Mouse (Mus musculus) forebrain, embryonic 16.5 days (tissue): ENCODE data around the gene Ssc4d. TPM values are rescaled to one million over a fixed set of nuclear protein-coding genes. Genes with fewer than 3 reads are reported as not detected.

ENCODE experiments used
- ATAC-seq: fragments of 200-750 bp; cut with Nextera tagmentation; 2 replicates; pipeline ENCODE4 v1.8.0; 2017; ENCODE audit warnings: mild to moderate bottlenecking, moderate library complexity
- H3K27ac ChIP-seq: fragments of 300-500 bp; sonication (generic); 2 replicates; pipeline ENCODE4 v1.5.1; 2014; ENCODE audit warnings: low read length, control low read depth
- H3K27me3 ChIP-seq: fragments of 300-500 bp; sonication (generic); replicated peaks from 2 replicates; pipeline ENCODE4 v1.6.1; 2014; ENCODE audit warnings: low read length; ENCODE audit not compliant: control insufficient read depth, insufficient read depth
- H3K36me3 ChIP-seq: fragments of 300-500 bp; sonication (generic); 2 replicates; pipeline ENCODE4 v1.6.1; 2014; ENCODE audit not compliant: control insufficient read depth, insufficient read depth
- H3K4me1 ChIP-seq: fragments of 300-500 bp; sonication (generic); replicated peaks from 2 replicates; pipeline ENCODE4 v1.6.1; 2014; ENCODE audit warnings: low read length; ENCODE audit not compliant: control insufficient read depth, insufficient read depth
- H3K4me2 ChIP-seq: fragments of 300-500 bp; sonication (generic); 2 replicates; pipeline ENCODE4 v1.6.1; 2014; ENCODE audit warnings: mild to moderate bottlenecking, low read length, control low read depth
- H3K4me3 ChIP-seq: fragments of 300-500 bp; sonication (generic); replicated peaks from 2 replicates; pipeline ENCODE4 v1.5.1; 2014; ENCODE audit warnings: mild to moderate bottlenecking, low read length, control low read depth
- H3K9ac ChIP-seq: fragments of 300-500 bp; sonication (generic); replicated peaks from 2 replicates; pipeline ENCODE4 v1.6.1; 2014; ENCODE audit warnings: low read depth, low read length, control low read depth
- H3K9me3 ChIP-seq: fragments of 300-500 bp; sonication (generic); 2 replicates; pipeline ENCODE4 v1.6.1; 2016; ENCODE audit warnings: low read length; ENCODE audit not compliant: control insufficient read depth
- WGBS: fragments of 180-500 bp; shearing (Covaris S2); extraction: QIAGEN DNeasy Blood & Tissue Kit; methylation state at CpG from one replicate; pipeline ENCODE4 v1.1.7; 2014; 5-methylcytosine and 5-hydroxymethylcytosine counted together
- polyA plus RNA-seq: library from polyadenylated mRNA; unstranded; fragments of >200 nt; fragmentation: Nextera tagmentation; extraction: Ambion mirVana; gene quantifications from 2 replicates; pipeline ENCODE4 v1.2.1, GENCODE M21; 2015

The Ssc4d gene
- polyA plus RNA-seq, 1 experiment from 2014 or later = 1.0 TPM

DNA sequence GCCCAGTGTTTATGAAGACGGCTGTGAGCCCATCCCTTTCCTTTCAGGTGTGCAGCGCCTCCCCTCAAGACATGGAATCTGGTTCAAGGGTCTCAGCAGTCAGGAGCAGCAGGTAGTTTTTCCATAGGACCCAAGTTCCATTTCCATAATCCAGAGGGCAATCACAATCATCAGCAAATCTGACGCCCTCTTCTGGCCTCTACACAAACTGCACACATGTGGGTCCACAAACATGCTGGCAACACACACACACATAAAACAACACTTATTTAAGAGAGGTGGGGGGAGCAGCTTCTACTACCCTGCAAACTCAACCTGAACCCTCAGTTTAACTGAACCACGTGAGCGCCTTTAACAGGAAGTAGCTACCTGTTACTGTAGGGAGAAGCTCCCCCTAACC lies 55.7 kb downstream of the Ssc4d start:
- ATAC-seq = no peak
- Histone ChIP-seq H3K36me3 (peaks cover 33% of the 10 kb centered on the region), H3K4me1 (no peaks in the 10 kb centered on the region; the same call in 1 of the 2 replicates)

GRCm38 (mm10) chr5:135918059-135918437 lies 56.3 kb downstream of the Ssc4d start:
- no peak overlapping the region for H3K27ac ChIP-seq
- no peaks in the 10 kb centered on the region for H3K4me1 ChIP-seq
- H3K9me3 ChIP-seq = no peaks in the 10 kb centered on the region
- no peak overlapping the region for H3K9ac ChIP-seq
- H3K4me3 ChIP-seq = no peak overlapping the region
- 95% methylated on average over 5 of the region's 5 CpGs for WGBS
- H3K36me3 ChIP-seq = peaks cover 33% of the 10 kb centered on the region
- ATAC-seq = no peak
- H3K27me3 ChIP-seq = no peaks in the 10 kb centered on the region
- no peak overlapping the region for H3K4me2 ChIP-seq

More for the DNA sequence above, 55.7 kb downstream of the Ssc4d start:
- Histone ChIP-seq H3K4me2 (no peak overlapping the region), H3K9me3 (no peaks in the 10 kb centered on the region), H3K27ac (no peak overlapping the region), H3K4me3 (no peak overlapping the region), H3K9ac (no peak overlapping the region), H3K27me3 (no peaks in the 10 kb centered on the region)
- 96% methylated on average over 5 of the region's 5 CpGs for WGBS

DNA sequence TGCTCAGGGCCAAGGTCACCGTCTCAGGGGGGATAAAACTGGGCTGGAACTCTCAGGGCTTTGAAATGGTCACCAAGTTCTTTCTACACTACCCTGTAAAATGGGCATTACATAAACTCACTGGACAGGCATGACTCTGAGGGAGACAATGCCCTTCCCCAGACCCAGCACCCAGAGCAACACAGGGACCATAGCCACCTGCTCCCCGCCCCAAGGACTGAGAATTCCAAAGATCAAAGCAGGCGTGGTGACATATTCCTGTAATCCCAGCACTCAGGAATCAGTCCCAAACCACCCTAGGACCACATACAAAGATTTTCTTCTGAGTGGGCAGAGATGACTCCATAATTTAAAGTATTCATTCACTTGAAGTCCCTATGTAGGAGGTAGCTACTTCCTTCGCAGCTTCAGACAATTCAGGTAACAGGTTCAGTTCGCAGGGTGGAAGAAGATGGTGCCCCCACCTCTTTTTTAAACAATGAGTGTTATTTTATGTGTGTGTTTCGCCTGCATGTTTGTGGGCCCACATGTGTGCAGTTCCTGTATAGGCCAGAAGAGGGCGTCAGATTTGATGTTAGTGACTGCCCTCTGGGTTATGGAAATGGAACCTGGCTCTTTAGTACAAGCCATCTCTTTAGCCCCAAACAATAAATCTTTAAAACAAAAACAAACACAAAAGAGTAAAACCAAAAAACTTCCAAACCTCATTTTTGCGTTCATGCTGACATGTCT lies 56.8 kb downstream of the Ssc4d start:
- peaks cover 31% of the 10 kb centered on the region for H3K36me3 ChIP-seq
- 95% methylated on average over 8 of the region's 8 CpGs for WGBS

GRCm38 (mm10) chr5:135916601-135917000 lies 57.7 kb downstream of the Ssc4d start:
- Histone ChIP-seq H3K4me3 (no peak overlapping the region), H3K4me1 (no peaks in the 10 kb centered on the region), H3K27me3 (no peaks in the 10 kb centered on the region), H3K4me2 (no peak overlapping the region), H3K9me3 (no peaks in the 10 kb centered on the region), H3K36me3 (peaks cover 25% of the 10 kb centered on the region), H3K9ac (no peak overlapping the region), H3K27ac (no peak overlapping the region)
- ATAC-seq = no peak
- WGBS = 98% methylated on average over 3 of the region's 3 CpGs

More for the DNA sequence above, 56.8 kb downstream of the Ssc4d start:
- ATAC-seq = no peak
- H3K4me1 ChIP-seq = no peaks in the 10 kb centered on the region
- H3K4me2 ChIP-seq = no peak overlapping the region
- H3K9ac ChIP-seq = no peak overlapping the region
- H3K27me3 ChIP-seq = no peaks in the 10 kb centered on the region
- no peak overlapping the region for H3K27ac ChIP-seq
- no peak overlapping the region for H3K4me3 ChIP-seq
- no peaks in the 10 kb centered on the region for H3K9me3 ChIP-seq

DNA sequence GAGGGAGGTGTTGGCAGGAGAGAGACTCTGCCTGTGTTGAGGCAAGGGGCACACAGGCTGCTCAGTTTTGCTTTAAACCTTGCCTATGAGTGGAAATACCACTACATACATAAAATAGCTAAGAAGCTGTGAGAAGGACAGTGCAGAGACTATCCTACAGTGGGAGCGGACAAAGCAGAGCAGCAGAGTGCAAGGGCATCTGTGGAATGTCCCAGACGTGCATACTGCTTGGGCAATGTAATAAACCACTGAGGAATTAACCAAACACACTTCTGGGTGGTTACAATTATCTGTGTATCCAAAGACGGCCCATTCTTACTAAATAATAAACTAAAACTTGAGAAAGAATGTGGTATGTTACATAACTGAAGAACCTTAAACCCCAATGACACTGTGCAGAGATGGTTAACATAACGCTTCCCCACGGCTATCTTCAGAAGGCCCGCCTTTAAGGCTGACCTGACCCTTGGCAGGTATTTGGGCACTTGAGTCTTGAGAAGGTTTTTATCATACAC lies 58.2 kb downstream of the Ssc4d start:
- H3K4me3 ChIP-seq = no peak overlapping the region
- H3K27ac ChIP-seq = no peak overlapping the region
- H3K9ac ChIP-seq = no peak overlapping the region
- 92% methylated on average over 6 of the region's 6 CpGs for WGBS
- no peaks in the 10 kb centered on the region for H3K4me1 ChIP-seq
- no peak for ATAC-seq
- H3K36me3 ChIP-seq = peaks cover 22% of the 10 kb centered on the region
- H3K9me3 ChIP-seq = no peaks in the 10 kb centered on the region
- no peak overlapping the region for H3K4me2 ChIP-seq
- no peaks in the 10 kb centered on the region for H3K27me3 ChIP-seq

DNA sequence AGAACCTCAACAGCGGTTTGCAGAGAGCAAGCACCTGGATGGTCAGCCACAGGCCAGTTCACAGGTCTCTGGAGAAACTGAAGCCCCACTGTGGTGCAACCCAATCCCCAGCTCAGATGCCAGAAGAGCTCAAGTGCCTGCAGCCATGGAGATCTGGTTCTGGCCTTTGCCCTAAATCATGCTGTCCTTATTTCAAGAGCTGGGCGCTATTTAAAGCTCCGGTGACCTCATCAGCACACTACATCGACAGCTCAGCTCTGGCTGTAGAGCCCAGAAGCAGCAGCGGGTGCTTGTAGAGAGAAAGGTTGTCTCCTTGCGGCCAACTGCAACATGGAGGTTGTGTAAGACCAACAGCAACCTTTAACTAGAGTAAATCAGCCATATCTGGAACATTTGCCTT lies 60.2 kb downstream of the Ssc4d start:
- Histone ChIP-seq H3K9ac (no peak overlapping the region), H3K9me3 (no peaks in the 10 kb centered on the region), H3K36me3 (peaks cover 28% of the 10 kb centered on the region), H3K27me3 (no peaks in the 10 kb centered on the region), H3K27ac (no peak overlapping the region), H3K4me1 (no peaks in the 10 kb centered on the region; the same call in 1 of the 2 replicates), H3K4me3 (no peak overlapping the region), H3K4me2 (no peak overlapping the region)
- WGBS = 91% methylated on average over 6 of the region's 6 CpGs
- no peak for ATAC-seq

DNA sequence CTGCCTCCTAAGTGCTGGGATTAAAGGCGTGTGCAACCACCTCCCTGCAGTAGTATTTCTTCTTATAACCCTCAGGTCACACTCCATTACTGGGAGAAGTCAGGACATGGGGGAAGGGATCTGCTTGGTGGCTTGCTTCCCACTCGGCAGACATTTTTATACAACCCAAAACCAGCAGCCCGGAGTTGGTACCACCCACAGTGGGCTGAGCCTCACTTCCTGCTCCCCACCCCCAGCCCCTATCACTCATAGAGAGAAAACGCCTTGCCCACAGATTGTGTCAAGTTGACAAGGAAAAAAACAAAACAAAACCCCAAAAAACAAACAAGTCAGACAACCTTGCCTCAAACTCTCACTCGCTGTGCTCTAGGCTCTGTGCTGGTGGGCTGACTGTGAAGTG lies 61.1 kb downstream of the Ssc4d start:
- no peaks in the 10 kb centered on the region for H3K27me3 ChIP-seq
- H3K36me3 ChIP-seq = peaks cover 20% of the 10 kb centered on the region
- H3K9ac ChIP-seq = no peak overlapping the region
- ATAC-seq = no peak
- peaks cover 8% of the 10 kb centered on the region for H3K4me1 ChIP-seq
- H3K4me2 ChIP-seq = no peak overlapping the region
- no peak overlapping the region for H3K27ac ChIP-seq
- H3K4me3 ChIP-seq = no peak overlapping the region
- no peaks in the 10 kb centered on the region for H3K9me3 ChIP-seq
- 86% methylated on average over 5 of the region's 5 CpGs for whole genome bisulfite sequencing

DNA sequence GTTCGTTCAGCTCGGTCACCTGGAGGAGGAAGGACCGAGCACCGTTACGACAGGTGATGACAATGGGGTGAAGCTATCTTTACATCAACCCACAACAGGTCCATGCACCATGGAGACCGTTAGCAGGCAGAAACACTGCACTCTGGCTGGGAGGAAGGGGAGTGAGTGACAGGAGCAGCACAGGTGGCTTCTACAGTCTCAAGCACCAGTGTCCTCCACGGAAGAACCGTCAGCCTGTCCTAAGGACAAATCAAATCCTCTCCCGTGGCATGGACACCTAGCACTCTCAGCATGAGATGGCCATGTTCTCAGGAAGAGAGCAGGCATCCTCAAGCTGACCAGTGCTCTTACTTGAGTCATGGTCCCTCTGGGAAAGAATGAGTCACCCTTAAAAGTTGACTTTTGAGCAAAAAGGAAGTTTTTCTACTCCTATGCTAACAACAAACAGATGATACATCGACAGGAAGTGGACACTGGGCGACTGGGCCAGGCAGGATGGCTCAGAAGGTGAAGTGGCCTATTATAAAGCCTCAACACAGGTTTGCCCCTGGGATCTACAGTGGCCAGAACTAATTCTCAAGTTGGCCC lies 62.6 kb downstream of the Ssc4d start:
- no peak overlapping the region for H3K4me3 ChIP-seq
- H3K27ac ChIP-seq = no peak overlapping the region
- no peaks in the 10 kb centered on the region for H3K9me3 ChIP-seq
- ATAC-seq = no peak
- H3K4me1 ChIP-seq = peaks cover 12% of the 10 kb centered on the region
- no peak overlapping the region for H3K9ac ChIP-seq
- no peak overlapping the region for H3K4me2 ChIP-seq
- H3K36me3 ChIP-seq = peaks cover 22% of the 10 kb centered on the region
- 94% methylated on average over 11 of the region's 11 CpGs for WGBS
- no peaks in the 10 kb centered on the region for H3K27me3 ChIP-seq

DNA sequence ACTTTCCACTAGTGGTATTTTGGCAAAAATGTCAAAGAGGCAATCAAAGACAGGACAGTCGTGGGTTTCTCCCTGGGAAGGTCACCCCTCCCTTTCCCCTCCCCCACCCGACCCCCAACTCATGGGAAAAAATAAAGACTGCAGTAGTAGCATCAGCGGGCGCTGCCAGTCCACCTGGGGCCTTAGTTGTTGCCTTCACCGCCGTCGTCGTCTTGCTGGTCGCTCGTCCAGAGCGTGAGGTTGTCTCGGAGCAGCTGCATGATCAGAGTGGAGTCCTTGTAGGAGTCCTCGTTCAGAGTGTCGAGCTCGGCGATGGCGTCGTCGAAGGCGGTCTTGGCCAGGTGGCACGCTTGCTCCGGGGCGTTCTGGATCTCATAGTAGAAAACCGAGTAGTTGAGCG lies 63.5 kb downstream of the Ssc4d start:
- peaks cover 13% of the 10 kb centered on the region for H3K4me1 ChIP-seq
- peaks cover 22% of the 10 kb centered on the region for H3K36me3 ChIP-seq
- H3K4me2 ChIP-seq = no peak overlapping the region
- no peaks in the 10 kb centered on the region for H3K27me3 ChIP-seq
- no peak for ATAC-seq
- 91% methylated on average over 25 of the region's 25 CpGs for WGBS
- H3K9ac ChIP-seq = no peak overlapping the region
- no peak overlapping the region for H3K27ac ChIP-seq
- no peak overlapping the region for H3K4me3 ChIP-seq
- H3K9me3 ChIP-seq = no peaks in the 10 kb centered on the region
